Mouse (Mus musculus) hindbrain, postnatal 0 days (tissue): ENCODE data around the gene Cd72. TPM values are rescaled to one million over a fixed set of nuclear protein-coding genes. Genes with fewer than 3 reads are reported as not detected.

Source experiments
- ATAC-seq: fragments of 200-750 bp; cut with Nextera tagmentation; 2 replicates; pipeline ENCODE4 v1.8.0; 2017; ENCODE audit warnings: mild to moderate bottlenecking, moderate TSS enrichment, moderate library complexity
- DNase-seq: peaks from one replicate; pipeline ENCODE4 v3.0.0-alpha.2; 2015; ENCODE audit warnings: low spot score
- H3K27ac ChIP-seq: fragments of 300-500 bp; sonication (generic); 2 replicates; pipeline ENCODE4 v1.5.1; 2014; ENCODE audit warnings: mild to moderate bottlenecking
- H3K27me3 ChIP-seq: fragments of 300-500 bp; sonication (generic); 2 replicates; pipeline ENCODE4 v1.6.1; 2014; ENCODE audit warnings: low read length, mixed read lengths; ENCODE audit not compliant: insufficient read depth
- H3K36me3 ChIP-seq: fragments of 300-500 bp; sonication (generic); 2 replicates; pipeline ENCODE4 v1.6.1; 2014; ENCODE audit warnings: low read length, mixed read lengths; ENCODE audit not compliant: insufficient read depth
- H3K4me1 ChIP-seq: fragments of 300-500 bp; sonication (generic); 2 replicates; pipeline ENCODE4 v1.6.1; 2014; ENCODE audit warnings: antibody characterized with exemption, low read length, mixed read lengths; ENCODE audit not compliant: insufficient read depth
- H3K4me2 ChIP-seq: fragments of 300-500 bp; sonication (generic); 2 replicates; pipeline ENCODE4 v1.6.1; 2014; ENCODE audit warnings: low read depth, mild to moderate bottlenecking, low read length, moderate library complexity, mixed read lengths
- H3K4me3 ChIP-seq: fragments of 300-500 bp; sonication (generic); 2 replicates; pipeline ENCODE4 v1.5.1; 2014; ENCODE audit warnings: low read length
- H3K9ac ChIP-seq: fragments of 300-500 bp; sonication (generic); replicated peaks from 2 replicates; pipeline ENCODE4 v1.6.1; 2014; ENCODE audit warnings: mild to moderate bottlenecking, low read length, moderate library complexity, mixed read lengths
- H3K9me3 ChIP-seq: fragments of 300-500 bp; sonication (generic); 2 replicates; pipeline ENCODE4 v1.6.1; 2016; ENCODE audit warnings: low read length, mixed read lengths
- CTCF ChIP-seq: IDR thresholded peaks from 2 replicates; pipeline ENCODE4 v1.5.1; 2016; ENCODE audit warnings: antibody characterized with exemption, control low read depth, low read depth
- WGBS: fragments of 180-500 bp; shearing (Covaris S2); extraction: QIAGEN DNeasy Blood & Tissue Kit; methylation state at CpG from one replicate; pipeline ENCODE4 v1.1.7; 2014; 5-methylcytosine and 5-hydroxymethylcytosine counted together
- polyA plus RNA-seq: library from polyadenylated mRNA; unstranded; fragments of >200 nt; fragmentation: Nextera tagmentation; extraction: Ambion mirVana; gene quantifications from 2 replicates; pipeline ENCODE4 v1.2.1, GENCODE M21; 2015
- total RNA-seq: library from RNA; depleted of rRNA; stranded (reverse); fragments of >200 nt; gene quantifications from 2 replicates; pipeline ENCODE4 v1.2.3, GENCODE M21; 2014

Cd72 gene
- total and polyA plus RNA-seq, 2 experiments from 2014 or later, result 4.7 TPM; not detected in 1

- no peak for DNase-seq
- Histone ChIP-seq H3K27ac (peak overlapping the region; percentile 20; the same call in 1 of the 2 replicates), H3K4me2 (no peak overlapping the region), H3K9ac (no peak overlapping the region), H3K4me1 (no peaks in the 10 kb centered on the region), H3K36me3 (peaks cover 50% of the 10 kb centered on the region), H3K4me3 (no peak overlapping the region), H3K9me3 (no peaks in the 10 kb centered on the region), H3K27me3 (no peaks in the 10 kb centered on the region)
- 48% methylated on average over 15 of the region's 15 CpGs for WGBS
- no peak for ATAC-seq
- TF ChIP-seq CTCF, result no peak
Measured at GRCm38 (mm10) chr4:43418973-43419656, 35.3 kb downstream of the Cd72 start.

DNA sequence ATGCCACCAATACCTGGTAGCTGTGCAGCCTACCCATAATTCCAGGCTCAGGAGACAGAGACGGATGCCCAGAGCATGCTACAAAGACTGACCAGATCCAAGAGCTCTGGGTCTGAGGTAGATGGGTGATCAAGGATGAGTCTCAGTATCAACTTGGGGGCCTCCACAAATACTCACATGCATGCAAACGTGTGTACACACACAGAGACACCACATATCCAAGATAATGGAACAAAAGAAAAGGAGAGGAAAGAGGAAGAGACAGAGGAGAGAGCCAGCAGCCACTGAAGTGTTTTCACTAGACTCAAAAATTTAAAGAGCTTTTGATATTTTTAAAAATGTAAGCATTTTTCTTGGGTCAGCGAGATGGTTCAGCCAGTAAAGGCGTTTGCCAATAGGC is 36.0 kb downstream of the Cd72 start:
- Histone ChIP-seq H3K4me3 (no peak overlapping the region), H3K9ac (no peak overlapping the region), H3K27ac (no peak overlapping the region), H3K27me3 (no peaks in the 10 kb centered on the region), H3K36me3 (peaks cover 43% of the 10 kb centered on the region), H3K4me1 (no peaks in the 10 kb centered on the region), H3K9me3 (no peaks in the 10 kb centered on the region), H3K4me2 (no peak overlapping the region)
- ATAC-seq, result no peak
- no peak for TF ChIP-seq CTCF
- no peak for DNase-seq
- WGBS, result 61% methylated on average over 4 of the region's 4 CpGs

GRCm38 (mm10) chr4:43417269-43418062 is 37.0 kb downstream of the Cd72 start:
- Histone ChIP-seq H3K27ac (no peak overlapping the region), H3K4me3 (no peak overlapping the region), H3K4me1 (no peaks in the 10 kb centered on the region), H3K9me3 (no peaks in the 10 kb centered on the region), H3K4me2 (no peak overlapping the region), H3K36me3 (peaks cover 33% of the 10 kb centered on the region), H3K27me3 (no peaks in the 10 kb centered on the region), H3K9ac (no peak overlapping the region)
- no peak for TF ChIP-seq CTCF
- WGBS, result 83% methylated on average over 16 of the region's 16 CpGs
- ATAC-seq (no peak), DNase-seq (no peak)

- H3K9me3 ChIP-seq, result no peaks in the 10 kb centered on the region
- H3K4me2 ChIP-seq, result no peak overlapping the region
- H3K4me3 ChIP-seq, result no peak overlapping the region
- no peak for DNase-seq
- H3K27ac ChIP-seq, result no peak overlapping the region
- no peaks in the 10 kb centered on the region for H3K27me3 ChIP-seq
- H3K4me1 ChIP-seq, result no peaks in the 10 kb centered on the region
- no peak for TF ChIP-seq CTCF
- peaks cover 22% of the 10 kb centered on the region for H3K36me3 ChIP-seq
- no peak for ATAC-seq
- 97% methylated on average over 22 of the region's 22 CpGs for WGBS
- H3K9ac ChIP-seq, result no peak overlapping the region
Measured at GRCm38 (mm10) chr4:43416071-43416490, 38.3 kb downstream of the Cd72 start.

DNA sequence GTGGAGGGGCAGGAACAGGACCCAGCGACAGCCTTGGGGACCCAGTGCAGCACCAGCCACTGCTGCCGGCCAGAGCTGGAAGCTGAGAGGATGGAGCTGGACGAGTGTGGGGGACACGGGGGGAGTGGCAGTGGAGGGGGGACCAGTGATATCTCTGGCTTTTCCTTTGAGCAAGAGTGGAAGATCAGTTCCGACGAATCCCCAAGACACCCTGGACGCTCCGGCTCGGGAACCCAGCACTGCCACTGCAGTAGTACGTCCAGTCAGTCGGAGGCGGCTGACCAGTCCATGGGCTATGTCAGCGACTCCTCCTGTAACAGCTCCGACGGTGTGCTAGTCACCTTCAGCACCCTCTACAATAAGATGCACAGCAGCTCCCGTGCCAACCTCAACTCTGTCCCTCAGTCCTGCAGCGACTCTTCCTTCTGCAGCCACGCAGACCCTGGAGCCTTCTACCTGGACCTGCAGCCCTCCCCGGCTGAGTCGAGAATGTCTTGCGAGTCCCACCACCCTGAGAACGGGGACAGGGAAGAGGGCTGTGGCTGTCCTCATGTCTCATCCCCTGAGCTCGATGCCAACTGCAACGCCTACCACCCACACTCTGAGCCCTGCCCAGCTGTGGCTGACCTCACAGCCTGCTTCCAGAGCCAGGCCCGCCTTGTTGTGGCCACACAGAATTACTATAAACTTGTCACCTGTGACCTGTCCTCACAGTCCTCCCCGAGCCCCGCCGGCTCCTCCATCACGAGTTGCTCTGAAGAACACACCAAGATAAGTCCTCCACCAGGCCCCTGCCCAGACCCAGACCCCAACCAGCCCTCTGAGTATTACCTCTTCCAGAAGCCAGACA is 39.0 kb downstream of the Cd72 start:
- peak; percentile 33; the same call in 1 of the 2 replicates for ATAC-seq
- Histone ChIP-seq H3K27ac (no peak overlapping the region), H3K4me1 (no peaks in the 10 kb centered on the region), H3K36me3 (peaks cover 22% of the 10 kb centered on the region), H3K9me3 (no peaks in the 10 kb centered on the region), H3K27me3 (no peaks in the 10 kb centered on the region), H3K9ac (no peak overlapping the region), H3K4me3 (no peak overlapping the region), H3K4me2 (no peak overlapping the region)
- no peak for DNase-seq
- TF ChIP-seq CTCF, result no peak
- 90% methylated on average over 29 of the region's 29 CpGs for WGBS

- Histone ChIP-seq H3K4me2 (no peak overlapping the region), H3K9me3 (no peaks in the 10 kb centered on the region), H3K4me3 (no peak overlapping the region), H3K36me3 (peaks cover 22% of the 10 kb centered on the region), H3K4me1 (no peaks in the 10 kb centered on the region), H3K9ac (no peak overlapping the region), H3K27me3 (no peaks in the 10 kb centered on the region), H3K27ac (no peak overlapping the region)
- no peak for TF ChIP-seq CTCF
- 88% methylated on average over 14 of the region's 14 CpGs for WGBS
- no peak; the same call in 1 of the 2 replicates for ATAC-seq
- DNase-seq, result no peak
Measured at GRCm38 (mm10) chr4:43414761-43415160, 39.7 kb downstream of the Cd72 start.
